Mouse (Mus musculus) embryonic facial prominence, embryonic 13.5 days (tissue): ENCODE results near the gene Aldoc. TPM values are rescaled to one million over a fixed set of nuclear protein-coding genes. Genes with fewer than 3 reads are reported as not detected.
A peak's percentile ranks its signal among the peaks of the same experiment; 100 is the strongest.

Experiments used
- ATAC-seq: fragments of 200-750 bp; cut with Nextera tagmentation; 2 replicates; pipeline ENCODE4 v1.8.0; 2017; ENCODE audit warnings: low read depth; ENCODE audit not compliant: insufficient number of reproducible peaks, insufficient read depth, low FRiP score, low TSS enrichment
- H3K27ac ChIP-seq: fragments of 300-500 bp; sonication (generic); 2 replicates; pipeline ENCODE4 v1.5.1; 2015; ENCODE audit warnings: moderate library complexity, mild to moderate bottlenecking, inconsistent platforms
- H3K27me3 ChIP-seq: fragments of 300-500 bp; sonication (generic); 2 replicates; pipeline ENCODE4 v1.6.1; 2015; ENCODE audit warnings: mild to moderate bottlenecking, inconsistent platforms
- H3K36me3 ChIP-seq: fragments of 300-500 bp; sonication (generic); 2 replicates; pipeline ENCODE4 v1.6.1; 2015; ENCODE audit warnings: mild to moderate bottlenecking, inconsistent platforms
- H3K4me1 ChIP-seq: fragments of 300-500 bp; sonication (generic); 2 replicates; pipeline ENCODE4 v1.6.1; 2015; ENCODE audit warnings: inconsistent platforms
- H3K4me2 ChIP-seq: fragments of 300-500 bp; sonication (generic); 2 replicates; pipeline ENCODE4 v1.6.1; 2015; ENCODE audit warnings: moderate library complexity, mild to moderate bottlenecking, inconsistent platforms
- H3K4me3 ChIP-seq: fragments of 300-500 bp; sonication (generic); 2 replicates; pipeline ENCODE4 v1.5.1; 2015; ENCODE audit warnings: mild to moderate bottlenecking, inconsistent platforms
- H3K9ac ChIP-seq: fragments of 300-500 bp; sonication (generic); 2 replicates; pipeline ENCODE4 v1.6.1; 2015; ENCODE audit warnings: mild to moderate bottlenecking, inconsistent platforms
- H3K9me3 ChIP-seq: fragments of 300-500 bp; sonication (generic); 2 replicates; pipeline ENCODE4 v1.6.1; 2016; ENCODE audit warnings: inconsistent platforms
- WGBS: fragments of 180-500 bp; shearing (Covaris S2); methylation state at CpG from one replicate; pipeline ENCODE4 v1.1.7; 2015; ENCODE audit warnings: mixed read lengths; 5-methylcytosine and 5-hydroxymethylcytosine counted together
- polyA plus RNA-seq: library from polyadenylated mRNA; unstranded; fragments of >200 nt; fragmentation: Nextera tagmentation; extraction: Ambion mirVana; gene quantifications from 2 replicates; pipeline ENCODE4 v1.2.1, GENCODE M21; 2015

The Aldoc gene
- polyA plus RNA-seq, 1 experiment from 2014 or later = 16.6 TPM

GRCm38 (mm10) chr11:78337040-78337439, 14.3 kb downstream of the Aldoc start:
- Histone ChIP-seq H3K27me3 (no peaks in the 10 kb centered on the region), H3K4me3 (no peak overlapping the region), H3K27ac (no peak overlapping the region), H3K4me2 (no peak overlapping the region), H3K9me3 (no peaks in the 10 kb centered on the region), H3K4me1 (no peaks in the 10 kb centered on the region), H3K9ac (no peak overlapping the region), H3K36me3 (peaks cover 89% of the 10 kb centered on the region)
- WGBS = 94% methylated on average over 8 of the region's 8 CpGs
- ATAC-seq = no peak

GRCm38 (mm10) chr11:78341702-78342101, 18.9 kb downstream of the Aldoc start:
- H3K4me1 ChIP-seq = peaks cover 34% of the 10 kb centered on the region
- no peak overlapping the region for H3K9ac ChIP-seq
- WGBS = 85% methylated on average over 12 of the region's 12 CpGs
- H3K9me3 ChIP-seq = no peaks in the 10 kb centered on the region
- no peak overlapping the region for H3K4me3 ChIP-seq
- H3K27me3 ChIP-seq = no peaks in the 10 kb centered on the region
- no peak overlapping the region for H3K4me2 ChIP-seq
- H3K36me3 ChIP-seq = peaks cover 46% of the 10 kb centered on the region
- no peak for ATAC-seq
- H3K27ac ChIP-seq = no peak overlapping the region

GRCm38 (mm10) chr11:78343381-78344327, 20.9 kb downstream of the Aldoc start, which contains the start of gene Unc119:
Gene Unc119, plus strand, starts transcription at chr11:78343482.
- H3K9ac ChIP-seq = peak within 1 kb of the TSS; percentile 96
- 2% methylated on average over 50 of the region's 66 CpGs for WGBS
- H3K4me2 ChIP-seq = peak within 1 kb of the TSS; percentile 84
- no peaks in the 10 kb centered on the region for H3K9me3 ChIP-seq
- peaks cover 40% of the 10 kb centered on the region for H3K4me1 ChIP-seq
- H3K27ac ChIP-seq = peak within 1 kb of the TSS; percentile 94
- H3K36me3 ChIP-seq = peaks cover 44% of the 10 kb centered on the region
- H3K27me3 ChIP-seq = no peaks in the 10 kb centered on the region
- H3K4me3 ChIP-seq = peak within 1 kb of the TSS; percentile 79
- ATAC-seq = peak; percentile 82

GRCm38 (mm10) chr11:78344328-78344889, 21.6 kb downstream of the Aldoc start:
- no peaks in the 10 kb centered on the region for H3K9me3 ChIP-seq
- H3K27ac ChIP-seq = peak overlapping the region; percentile 94
- peak overlapping the region; percentile 84 for H3K4me2 ChIP-seq
- H3K27me3 ChIP-seq = no peaks in the 10 kb centered on the region
- peaks cover 42% of the 10 kb centered on the region for H3K4me1 ChIP-seq
- whole genome bisulfite sequencing = 81% methylated on average over 6 of the region's 6 CpGs
- H3K36me3 ChIP-seq = peaks cover 43% of the 10 kb centered on the region
- H3K4me3 ChIP-seq = peak overlapping the region; percentile 79
- peak overlapping the region; percentile 96 for H3K9ac ChIP-seq
- no peak for ATAC-seq

GRCm38 (mm10) chr11:78344890-78345715, 22.3 kb downstream of the Aldoc start:
- H3K36me3 ChIP-seq = peaks cover 40% of the 10 kb centered on the region
- ATAC-seq = no peak
- H3K4me1 ChIP-seq = peaks cover 48% of the 10 kb centered on the region
- peak overlapping the region; percentile 61 for H3K9ac ChIP-seq
- peak overlapping the region; percentile 84 for H3K4me2 ChIP-seq
- WGBS = 55% methylated on average over 8 of the region's 8 CpGs
- no peaks in the 10 kb centered on the region for H3K27me3 ChIP-seq
- H3K9me3 ChIP-seq = no peaks in the 10 kb centered on the region
- peak overlapping the region; percentile 79 for H3K4me3 ChIP-seq
- H3K27ac ChIP-seq = no peak overlapping the region; the same call in 1 of the 2 replicates

- H3K36me3 ChIP-seq = peaks cover 33% of the 10 kb centered on the region
- H3K4me3 ChIP-seq = no peak overlapping the region
- H3K9ac ChIP-seq = peak overlapping the region; percentile 61; the same call in 1 of the 2 replicates
- no peaks in the 10 kb centered on the region for H3K9me3 ChIP-seq
- ATAC-seq = no peak
- no peak overlapping the region; the same call in 1 of the 2 replicates for H3K27ac ChIP-seq
- H3K4me1 ChIP-seq = peaks cover 48% of the 10 kb centered on the region
- no peaks in the 10 kb centered on the region for H3K27me3 ChIP-seq
- H3K4me2 ChIP-seq = peak overlapping the region; percentile 84
- WGBS = 75% methylated on average over 7 of the region's 7 CpGs
Observed at GRCm38 (mm10) chr11:78345801-78346200, 23.0 kb downstream of the Aldoc start.

GRCm38 (mm10) chr11:78346326-78347069, 23.7 kb downstream of the Aldoc start:
- Histone ChIP-seq H3K27me3 (no peaks in the 10 kb centered on the region), H3K4me3 (no peak overlapping the region), H3K9ac (0 out of 2 replicates have a peak overlapping the region, but pooled peaks have one; percentile 32), H3K36me3 (peaks cover 26% of the 10 kb centered on the region), H3K9me3 (no peaks in the 10 kb centered on the region), H3K27ac (no peak overlapping the region; the same call in 1 of the 2 replicates), H3K4me2 (peak overlapping the region; percentile 5; the same call in 1 of the 2 replicates), H3K4me1 (peaks cover 48% of the 10 kb centered on the region)
- ATAC-seq = no peak
- 70% methylated on average over 6 of the region's 6 CpGs for WGBS

GRCm38 (mm10) chr11:78347070-78347754, 24.4 kb downstream of the Aldoc start:
- Histone ChIP-seq H3K4me1 (peaks cover 48% of the 10 kb centered on the region), H3K27ac (no peak overlapping the region), H3K4me3 (no peak overlapping the region), H3K9ac (no peak overlapping the region), H3K4me2 (no peak overlapping the region), H3K36me3 (peaks cover 23% of the 10 kb centered on the region), H3K27me3 (no peaks in the 10 kb centered on the region), H3K9me3 (no peaks in the 10 kb centered on the region)
- WGBS = 90% methylated on average over 10 of the region's 10 CpGs
- ATAC-seq = no peak

GRCm38 (mm10) chr11:78347908-78348307, 25.1 kb downstream of the Aldoc start:
- no peak overlapping the region for H3K27ac ChIP-seq
- no peak overlapping the region for H3K4me2 ChIP-seq
- H3K4me3 ChIP-seq = no peak overlapping the region
- 80% methylated on average over 9 of the region's 9 CpGs for WGBS
- H3K9ac ChIP-seq = no peak overlapping the region
- H3K36me3 ChIP-seq = peaks cover 23% of the 10 kb centered on the region
- peaks cover 44% of the 10 kb centered on the region for H3K4me1 ChIP-seq
- H3K9me3 ChIP-seq = no peaks in the 10 kb centered on the region
- ATAC-seq = no peak
- no peaks in the 10 kb centered on the region for H3K27me3 ChIP-seq

GRCm38 (mm10) chr11:78348474-78348873, 25.7 kb downstream of the Aldoc start:
- 51% methylated on average over 7 of the region's 7 CpGs for WGBS
- no peaks in the 10 kb centered on the region for H3K27me3 ChIP-seq
- ATAC-seq = no peak
- H3K4me2 ChIP-seq = no peak overlapping the region
- H3K4me3 ChIP-seq = no peak overlapping the region
- no peaks in the 10 kb centered on the region for H3K9me3 ChIP-seq
- peaks cover 42% of the 10 kb centered on the region for H3K4me1 ChIP-seq
- H3K36me3 ChIP-seq = peaks cover 23% of the 10 kb centered on the region
- no peak overlapping the region for H3K9ac ChIP-seq
- H3K27ac ChIP-seq = no peak overlapping the region
